Mouse (Mus musculus) gastrocnemius, postnatal 4 days (tissue): ENCODE results near the gene Iqsec3. TPM values are rescaled to one million over a fixed set of nuclear protein-coding genes. Genes with fewer than 3 reads are reported as not detected.

ENCODE experiments used
- microRNA-seq: library from miRNA; unstranded; fragments of <30 nt; microRNA quantifications from one replicate; pipeline ENCODE4 v1.2.0, GENCODE M21; 2021
- total RNA-seq, 2 experiments: library from RNA; stranded (reverse); gene quantifications; 2 replicates each; pipeline ENCODE4 v1.2.3; 2021

Iqsec3 gene
- total RNA-seq, 2 experiments from 2014 or later = 11.2 to 12.4 TPM

Small RNA genes within 50 kb of the gene (microRNA-seq; reads per million reads assigned to microRNA genes)
- gene Gm24855 = not detected

Other genes starting within 250 kb of the Iqsec3 start
- 1 to 10 TPM; 1.0 to 1.2 TPM for gene Usp18, start 227.8 kb downstream of the Iqsec3 start, total RNA-seq
- gene Slc6a13, start 173.5 kb downstream of the Iqsec3 start, total RNA-seq = 10 to 100 TPM; 20.4 to 26.4 TPM
- gene Slc6a12, start 130.6 kb downstream of the Iqsec3 start, total RNA-seq = under 1 TPM; 0.10 to 0.54 TPM
- gene A2m, start 161.7 kb upstream of the Iqsec3 start, total RNA-seq = under 1 TPM; 0.42 to 0.57 TPM